Mouse (Mus musculus) midbrain, postnatal 0 days (tissue): ENCODE results near the gene Jpt1. TPM values are rescaled to one million over a fixed set of nuclear protein-coding genes. Genes with fewer than 3 reads are reported as not detected.

ENCODE experiments used
- ATAC-seq: fragments of 200-750 bp; cut with Nextera tagmentation; 2 replicates; pipeline ENCODE4 v1.8.0; 2017; ENCODE audit warnings: moderate number of reproducible peaks, mild to moderate bottlenecking, moderate TSS enrichment, moderate library complexity; ENCODE audit not compliant: low FRiP score
- DNase-seq: peaks from one replicate; pipeline ENCODE4 v3.0.0-alpha.2; 2015; ENCODE audit warnings: low spot score
- H3K27ac ChIP-seq: fragments of 300-500 bp; sonication (generic); 2 replicates; pipeline ENCODE4 v1.5.1; 2014; ENCODE audit warnings: low read depth, mild to moderate bottlenecking, low read length, mixed read lengths
- H3K27me3 ChIP-seq: fragments of 300-500 bp; sonication (generic); 2 replicates; pipeline ENCODE4 v1.6.1; 2014; ENCODE audit warnings: low read length, control low read depth, mixed read lengths; ENCODE audit not compliant: insufficient read depth
- H3K36me3 ChIP-seq: fragments of 300-500 bp; sonication (generic); 2 replicates; pipeline ENCODE4 v1.6.1; 2014; ENCODE audit warnings: low read length, control low read depth, mixed read lengths; ENCODE audit not compliant: insufficient read depth
- H3K4me1 ChIP-seq: fragments of 300-500 bp; sonication (generic); 2 replicates; pipeline ENCODE4 v1.6.1; 2014; ENCODE audit warnings: mild to moderate bottlenecking, control low read depth, antibody characterized with exemption, low read length, mixed read lengths; ENCODE audit not compliant: insufficient read depth
- H3K4me2 ChIP-seq: fragments of 300-500 bp; sonication (generic); 2 replicates; pipeline ENCODE4 v1.6.1; 2014; ENCODE audit warnings: low read depth, mild to moderate bottlenecking, low read length, mixed read lengths; ENCODE audit not compliant: poor library complexity, severe bottlenecking
- H3K4me3 ChIP-seq: fragments of 300-500 bp; sonication (generic); 2 replicates; pipeline ENCODE4 v1.5.1; 2014; ENCODE audit warnings: low read depth, mild to moderate bottlenecking, low read length, moderate library complexity
- H3K9ac ChIP-seq: fragments of 300-500 bp; sonication (generic); replicated peaks from 2 replicates; pipeline ENCODE4 v1.6.1; 2014; ENCODE audit warnings: mild to moderate bottlenecking, low read length, moderate library complexity, mixed read lengths; ENCODE audit not compliant: poor library complexity, severe bottlenecking
- H3K9me3 ChIP-seq: fragments of 300-500 bp; sonication (generic); 2 replicates; pipeline ENCODE4 v1.6.1; 2016; ENCODE audit warnings: low read length, control low read depth
- CTCF ChIP-seq: IDR thresholded peaks from 2 replicates; pipeline ENCODE4 v1.5.1; 2016; ENCODE audit warnings: antibody characterized with exemption, mild to moderate bottlenecking
- WGBS: fragments of 180-500 bp; shearing (Covaris S2); extraction: QIAGEN DNeasy Blood & Tissue Kit; methylation state at CpG from one replicate; pipeline ENCODE4 v1.1.7; 2014; 5-methylcytosine and 5-hydroxymethylcytosine counted together
- polyA plus RNA-seq: library from polyadenylated mRNA; unstranded; fragments of >200 nt; fragmentation: Nextera tagmentation; extraction: Ambion mirVana; gene quantifications from 2 replicates; pipeline ENCODE4 v1.2.1, GENCODE M21; 2015
- total RNA-seq: library from RNA; depleted of rRNA; stranded (reverse); fragments of >200 nt; gene quantifications from 2 replicates; pipeline ENCODE4 v1.2.3, GENCODE M21; 2014

Jpt1 gene
- total and polyA plus RNA-seq, 2 experiments from 2014 or later: 744 to 1,259 TPM

GRCm38 (mm10) chr11:115463397-115463796 is 50.8 kb downstream of the Jpt1 start:
- H3K36me3 ChIP-seq: no peaks in the 10 kb centered on the region
- no peaks in the 10 kb centered on the region for H3K27me3 ChIP-seq
- no peak overlapping the region for H3K27ac ChIP-seq
- no peak overlapping the region for H3K9ac ChIP-seq
- DNase-seq (no peak), ATAC-seq (no peak)
- 77% methylated on average over 11 of the region's 11 CpGs for WGBS
- no peaks in the 10 kb centered on the region for H3K4me1 ChIP-seq
- no peak overlapping the region for H3K4me3 ChIP-seq
- H3K4me2 ChIP-seq: no peak overlapping the region
- no peak for TF ChIP-seq CTCF
- no peaks in the 10 kb centered on the region for H3K9me3 ChIP-seq

GRCm38 (mm10) chr11:115462243-115462891 is 51.8 kb downstream of the Jpt1 start, which contains the start of gene Slc16a5:
TSS of gene Slc16a5 (plus strand) at chr11:115462474.
- Histone ChIP-seq H3K27me3 (no peaks in the 10 kb centered on the region), H3K9me3 (no peaks in the 10 kb centered on the region), H3K9ac (no peak within 1 kb of the TSS), H3K27ac (no peak within 1 kb of the TSS), H3K4me3 (no peak within 1 kb of the TSS), H3K4me1 (no peaks in the 10 kb centered on the region), H3K4me2 (no peak within 1 kb of the TSS), H3K36me3 (no peaks in the 10 kb centered on the region)
- 80% methylated on average over 16 of the region's 16 CpGs for WGBS
- no peak for TF ChIP-seq CTCF
- ATAC-seq (no peak), DNase-seq (no peak)

GRCm38 (mm10) chr11:115461846-115462242 is 52.3 kb downstream of the Jpt1 start:
- Histone ChIP-seq H3K4me2 (no peak overlapping the region), H3K9me3 (no peaks in the 10 kb centered on the region), H3K36me3 (no peaks in the 10 kb centered on the region), H3K4me1 (no peaks in the 10 kb centered on the region), H3K27ac (no peak overlapping the region), H3K4me3 (no peak overlapping the region), H3K9ac (no peak overlapping the region), H3K27me3 (no peaks in the 10 kb centered on the region)
- 76% methylated on average over 5 of the region's 5 CpGs for WGBS
- ATAC-seq (no peak), DNase-seq (no peak)
- no peak for TF ChIP-seq CTCF

- no peak overlapping the region for H3K27ac ChIP-seq
- 16% methylated on average over 8 of the region's 8 CpGs for WGBS
- no peak overlapping the region for H3K9ac ChIP-seq
- H3K27me3 ChIP-seq: no peaks in the 10 kb centered on the region
- H3K9me3 ChIP-seq: no peaks in the 10 kb centered on the region
- H3K36me3 ChIP-seq: no peaks in the 10 kb centered on the region
- H3K4me3 ChIP-seq: no peak overlapping the region
- H3K4me2 ChIP-seq: no peak overlapping the region
- no peak for TF ChIP-seq CTCF
- no peak for ATAC-seq
- DNase-seq: no peak
- H3K4me1 ChIP-seq: no peaks in the 10 kb centered on the region
Measured at GRCm38 (mm10) chr11:115460976-115461375, 53.2 kb downstream of the Jpt1 start.

GRCm38 (mm10) chr11:115457405-115457804 is 56.8 kb downstream of the Jpt1 start:
- Histone ChIP-seq H3K27ac (no peak overlapping the region), H3K9me3 (no peaks in the 10 kb centered on the region), H3K36me3 (no peaks in the 10 kb centered on the region), H3K9ac (no peak overlapping the region), H3K27me3 (no peaks in the 10 kb centered on the region), H3K4me3 (no peak overlapping the region), H3K4me1 (no peaks in the 10 kb centered on the region), H3K4me2 (no peak overlapping the region)
- WGBS: 32% methylated on average over 6 of the region's 6 CpGs
- ATAC-seq (no peak), DNase-seq (no peak)
- no peak for TF ChIP-seq CTCF

- Histone ChIP-seq H3K27ac (no peak overlapping the region), H3K4me1 (no peaks in the 10 kb centered on the region), H3K9me3 (no peaks in the 10 kb centered on the region), H3K4me3 (no peak overlapping the region), H3K27me3 (no peaks in the 10 kb centered on the region), H3K9ac (no peak overlapping the region), H3K36me3 (no peaks in the 10 kb centered on the region), H3K4me2 (no peak overlapping the region)
- ATAC-seq: no peak
- DNase-seq: no peak
- TF ChIP-seq CTCF: no peak
- WGBS: 86% methylated on average over 5 of the region's 5 CpGs
Measured at GRCm38 (mm10) chr11:115456182-115456581, 58.0 kb downstream of the Jpt1 start.
